Mouse (Mus musculus): ENCODE measurements around the gene Olfr739. TPM values are rescaled to one million over a fixed set of nuclear protein-coding genes. Genes with fewer than 3 reads are reported as not detected.

The Olfr739 gene
- not detected in 2 replicates for polyA plus RNA-seq (2016; fragmentation: Nextera tagmentation; extraction: Ambion mirVana)

DNA sequence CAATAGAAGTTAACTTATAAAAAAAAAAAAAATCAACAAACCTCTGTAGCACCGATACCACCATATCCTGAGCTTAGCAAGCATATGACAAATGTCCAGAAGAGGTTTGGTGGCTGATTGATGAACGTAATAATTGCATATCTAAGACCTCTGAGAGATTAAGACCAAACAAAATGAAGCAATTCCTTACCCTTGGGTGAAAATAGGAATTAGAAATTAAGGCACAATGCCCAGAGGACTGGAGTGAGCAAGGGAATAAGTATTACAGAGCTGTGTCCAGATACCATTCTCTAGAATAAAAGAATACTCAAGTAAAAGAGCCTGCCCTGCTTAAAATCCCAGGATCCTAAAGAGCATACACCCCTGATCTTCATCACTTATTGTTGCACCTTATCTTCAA lies at the start of gene Olfr739:
TSS of gene Olfr739 (plus strand) at position 301 of the 400 bp plus-strand sequence.
- no peaks in the 10 kb centered on the region for H3K27me3 ChIP-seq
- H3K4me2 ChIP-seq = no peak within 1 kb of the TSS
- ATAC-seq (ENCODE audit: low FRiP score) = no peak
- no peaks in the 10 kb centered on the region for H3K4me1 ChIP-seq
- 73% methylated on average over 2 of the region's 2 CpGs for WGBS
- no peak within 1 kb of the TSS for H3K27ac ChIP-seq
- no peak within 1 kb of the TSS for H3K4me3 ChIP-seq (replicated peaks)
- H3K36me3 ChIP-seq (replicated peaks) = no peaks in the 10 kb centered on the region
- H3K9me3 ChIP-seq = no peaks in the 10 kb centered on the region
- no peak within 1 kb of the TSS for H3K9ac ChIP-seq

DNA sequence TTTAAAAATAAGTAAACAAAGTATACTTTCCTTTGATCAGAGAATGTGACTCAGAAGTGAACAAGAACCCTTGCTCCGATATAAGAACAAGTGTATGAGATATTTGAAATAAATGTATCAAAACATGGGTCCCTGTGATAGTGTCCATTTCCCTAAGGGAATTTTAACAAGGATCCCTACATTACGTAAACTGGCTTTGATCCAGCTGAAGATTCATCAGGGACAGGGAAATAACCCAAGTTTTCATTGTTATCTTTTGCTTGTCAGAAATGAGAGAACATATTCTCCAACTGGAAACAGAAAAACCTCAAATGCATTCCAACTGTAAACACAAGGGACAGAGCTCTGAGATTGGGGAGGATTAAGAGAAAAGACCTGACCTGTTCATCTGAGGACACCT lies 37.6 kb upstream of the Olfr739 start, which contains the start of gene Olfr736:
TSS of gene Olfr736 (plus strand) at position 301 of the 400 bp plus-strand sequence.
- ATAC-seq (ENCODE audit: low FRiP score) = no peak
- H3K9ac ChIP-seq = no peak within 1 kb of the TSS
- H3K27me3 ChIP-seq = no peaks in the 10 kb centered on the region
- no peak within 1 kb of the TSS for H3K4me3 ChIP-seq (replicated peaks)
- no peaks in the 10 kb centered on the region for H3K36me3 ChIP-seq (replicated peaks)
- no peak within 1 kb of the TSS for H3K4me2 ChIP-seq
- no peak within 1 kb of the TSS for H3K27ac ChIP-seq
- H3K4me1 ChIP-seq = no peaks in the 10 kb centered on the region; the same call in 1 of the 2 replicates
- WGBS = 89% methylated on average over 2 of the region's 2 CpGs
- 0 out of 2 replicates have a peak, but pooled peaks cover 3% of the 10 kb centered on the region for H3K9me3 ChIP-seq

DNA sequence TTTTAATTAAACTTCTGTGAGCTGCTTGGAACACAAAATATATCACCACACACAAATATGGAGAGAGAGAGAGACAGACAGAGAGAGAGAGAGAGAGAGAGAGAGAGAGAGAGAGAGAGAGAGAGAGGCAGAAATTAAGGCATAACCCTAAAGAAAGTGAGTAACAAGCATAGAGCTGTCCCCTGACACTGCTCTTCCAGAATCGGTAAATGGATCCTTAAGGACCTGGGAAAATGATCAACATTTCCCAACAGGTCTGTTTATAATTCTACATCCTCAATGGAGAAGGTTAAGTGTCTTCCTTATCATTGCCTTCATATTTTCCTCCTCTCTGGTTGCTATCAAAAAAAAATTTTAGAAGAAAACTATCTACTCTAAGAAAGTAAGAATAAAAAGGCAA lies 11.2 kb upstream of the Olfr739 start, which contains the start of gene Olfr738:
TSS of gene Olfr738 (plus strand) at position 301 of the 400 bp plus-strand sequence.
- Histone ChIP-seq H3K27me3 (no peaks in the 10 kb centered on the region), H3K4me3 (replicated peaks) (no peak within 1 kb of the TSS), H3K4me2 (no peak within 1 kb of the TSS), H3K36me3 (replicated peaks) (no peaks in the 10 kb centered on the region), H3K27ac (no peak within 1 kb of the TSS), H3K9me3 (no peaks in the 10 kb centered on the region), H3K9ac (no peak within 1 kb of the TSS), H3K4me1 (no peaks in the 10 kb centered on the region)
- no peak for ATAC-seq (ENCODE audit: low FRiP score)
- WGBS = 86% methylated on average over 1 of the region's 1 CpGs

DNA sequence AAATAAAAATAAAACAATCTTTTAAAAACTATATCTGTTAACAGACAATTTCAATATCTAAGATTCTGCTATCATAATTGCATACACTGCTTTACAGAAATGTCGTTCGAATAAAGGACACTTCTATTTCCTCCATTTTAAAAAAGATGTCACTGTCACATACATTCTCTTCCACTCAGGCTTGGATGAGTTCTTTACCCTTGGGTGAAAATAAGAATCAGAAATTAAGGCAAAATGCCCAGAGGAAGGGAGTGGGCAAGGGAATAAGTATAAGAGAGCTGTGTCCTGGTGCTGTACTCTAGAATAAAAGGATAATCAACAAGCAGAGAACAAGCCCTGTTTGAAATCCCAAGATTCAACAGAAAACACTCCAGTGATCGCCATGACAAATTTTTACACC lies 26.8 kb downstream of the Olfr739 start, which contains the start of gene Olfr740:
TSS of gene Olfr740 (plus strand) at position 301 of the 400 bp plus-strand sequence.
- no peak within 1 kb of the TSS for H3K9ac ChIP-seq
- WGBS = 81% methylated on average over 3 of the region's 3 CpGs
- H3K9me3 ChIP-seq = no peaks in the 10 kb centered on the region
- no peaks in the 10 kb centered on the region for H3K36me3 ChIP-seq (replicated peaks)
- H3K27ac ChIP-seq = no peak within 1 kb of the TSS
- no peak within 1 kb of the TSS for H3K4me3 ChIP-seq (replicated peaks)
- ATAC-seq (ENCODE audit: low FRiP score) = no peak
- H3K27me3 ChIP-seq = no peaks in the 10 kb centered on the region
- H3K4me2 ChIP-seq = no peak within 1 kb of the TSS
- no peaks in the 10 kb centered on the region for H3K4me1 ChIP-seq

DNA sequence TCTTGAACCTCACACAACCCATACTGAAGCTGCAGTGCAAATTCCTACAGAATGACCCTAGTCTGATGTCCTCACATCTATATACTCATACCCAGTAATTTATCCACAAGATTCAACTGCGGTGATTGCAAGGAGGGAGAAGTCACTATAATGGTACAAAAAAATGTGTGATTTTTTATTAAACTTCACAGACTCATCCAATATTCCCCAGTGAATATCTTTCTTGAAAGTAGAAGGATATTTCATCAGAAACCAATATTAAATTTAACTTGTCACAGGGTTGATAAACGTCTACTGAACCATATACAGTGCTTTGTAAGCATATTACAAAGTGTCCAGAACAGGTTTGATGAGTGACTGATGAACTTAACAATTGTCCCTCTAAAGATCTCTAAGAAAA lies 54.0 kb downstream of the Olfr739 start, which contains the start of gene Olfr741:
TSS of gene Olfr741 (plus strand) at position 301 of the 400 bp plus-strand sequence.
- 78% methylated on average over 2 of the region's 2 CpGs for WGBS
- Histone ChIP-seq H3K36me3 (replicated peaks) (no peaks in the 10 kb centered on the region), H3K4me2 (no peak within 1 kb of the TSS), H3K4me3 (replicated peaks) (no peak within 1 kb of the TSS), H3K27ac (no peak within 1 kb of the TSS), H3K9ac (no peak within 1 kb of the TSS), H3K27me3 (no peaks in the 10 kb centered on the region), H3K9me3 (no peaks in the 10 kb centered on the region), H3K4me1 (no peaks in the 10 kb centered on the region)
- ATAC-seq (ENCODE audit: low FRiP score) = no peak

Other genes starting within 250 kb of the Olfr739 start
- gene Olfr730, start 230.4 kb upstream of the Olfr739 start, polyA plus RNA-seq (2016; fragmentation: Nextera tagmentation; extraction: Ambion mirVana) = not detected in 2 replicates
- not detected in 2 replicates for gene Olfr731, start 176.8 kb upstream of the Olfr739 start, polyA plus RNA-seq (2016; fragmentation: Nextera tagmentation; extraction: Ambion mirVana)
- gene Olfr732, start 134.4 kb upstream of the Olfr739 start, polyA plus RNA-seq (2016; fragmentation: Nextera tagmentation; extraction: Ambion mirVana) = not detected in 2 replicates
- not detected in 2 replicates for gene Olfr733, start 117.1 kb upstream of the Olfr739 start, polyA plus RNA-seq (2016; fragmentation: Nextera tagmentation; extraction: Ambion mirVana)
- not detected in 2 replicates for gene Olfr734, start 91.9 kb upstream of the Olfr739 start, polyA plus RNA-seq (2016; fragmentation: Nextera tagmentation; extraction: Ambion mirVana)
- not detected in 2 replicates for gene Olfr735, start 69.8 kb upstream of the Olfr739 start, polyA plus RNA-seq (2016; fragmentation: Nextera tagmentation; extraction: Ambion mirVana)
- gene Tlr11, start 60.7 kb upstream of the Olfr739 start, polyA plus RNA-seq (2016; fragmentation: Nextera tagmentation; extraction: Ambion mirVana) = not detected in 2 replicates
- not detected in 2 replicates for gene Olfr736, start 37.5 kb upstream of the Olfr739 start, polyA plus RNA-seq (2016; fragmentation: Nextera tagmentation; extraction: Ambion mirVana)
- not detected in 2 replicates for gene Olfr738, start 11.1 kb upstream of the Olfr739 start, polyA plus RNA-seq (2016; fragmentation: Nextera tagmentation; extraction: Ambion mirVana)
- gene Olfr740, start 26.9 kb downstream of the Olfr739 start, polyA plus RNA-seq (2016; fragmentation: Nextera tagmentation; extraction: Ambion mirVana) = not detected in 2 replicates
- not detected in 2 replicates for gene Olfr741, start 54.1 kb downstream of the Olfr739 start, polyA plus RNA-seq (2016; fragmentation: Nextera tagmentation; extraction: Ambion mirVana)
- not detected in 2 replicates for gene Olfr742, start 85.0 kb downstream of the Olfr739 start, polyA plus RNA-seq (2016; fragmentation: Nextera tagmentation; extraction: Ambion mirVana)
- gene Olfr743, start 103.2 kb downstream of the Olfr739 start, polyA plus RNA-seq (2016; fragmentation: Nextera tagmentation; extraction: Ambion mirVana) = not detected in 2 replicates
- not detected in 2 replicates for gene Olfr744, start 196.3 kb downstream of the Olfr739 start, polyA plus RNA-seq (2016; fragmentation: Nextera tagmentation; extraction: Ambion mirVana)
- 0.14 TPM in 1 of 2 replicates, not detected in the other for gene Olfr745, start 220.8 kb downstream of the Olfr739 start, polyA plus RNA-seq (2016; fragmentation: Nextera tagmentation; extraction: Ambion mirVana)
- gene Olfr746, start 228.5 kb downstream of the Olfr739 start, polyA plus RNA-seq (2016; fragmentation: Nextera tagmentation; extraction: Ambion mirVana) = not detected in 2 replicates